Mouse (Mus musculus) kidney, postnatal 14 days (tissue): ENCODE results near the gene Tmem252.
A peak's percentile ranks its signal among the peaks of the same experiment; 100 is the strongest.

Experiments
- DNase-seq: peaks from one replicate; pipeline ENCODE4 v3.0.0; 2022; ENCODE audit warnings: mixed read lengths

The Tmem252 gene

GRCm38 (mm10) chr19:24673762-24674161, at the start of gene Tmem252:
Gene Tmem252 (plus strand): TSS chr19:24674008.
- DNase-seq: peak; percentile 74

- DNase-seq: no peak
These were observed 45.8 kb upstream of the Tmem252 start for GRCm38 (mm10) chr19:24628049-24628448.

GRCm38 (mm10) chr19:24633008-24633407, 40.8 kb upstream of the Tmem252 start:
- no peak for DNase-seq

DNA sequence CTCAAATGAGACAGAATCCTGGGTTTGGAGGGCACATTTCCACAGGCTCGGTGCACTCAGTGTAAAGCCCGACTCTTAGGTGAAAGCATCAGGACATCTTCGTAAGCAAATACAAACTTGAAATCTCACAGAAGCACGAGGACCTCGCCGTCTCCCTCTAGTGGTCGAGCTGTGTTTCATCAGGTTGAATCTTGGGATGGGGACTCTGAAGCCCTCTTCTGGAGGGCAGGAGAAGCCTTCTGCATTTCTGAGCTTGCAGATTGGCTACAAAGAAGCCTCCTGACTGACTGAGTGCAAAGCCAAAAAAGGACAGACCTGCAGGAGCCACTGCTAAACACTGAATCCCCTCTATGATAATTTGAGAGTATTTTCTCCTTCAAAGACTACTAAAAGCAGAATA, 39.2 kb upstream of the Tmem252 start:
- DNase-seq: peak; percentile 75

DNA sequence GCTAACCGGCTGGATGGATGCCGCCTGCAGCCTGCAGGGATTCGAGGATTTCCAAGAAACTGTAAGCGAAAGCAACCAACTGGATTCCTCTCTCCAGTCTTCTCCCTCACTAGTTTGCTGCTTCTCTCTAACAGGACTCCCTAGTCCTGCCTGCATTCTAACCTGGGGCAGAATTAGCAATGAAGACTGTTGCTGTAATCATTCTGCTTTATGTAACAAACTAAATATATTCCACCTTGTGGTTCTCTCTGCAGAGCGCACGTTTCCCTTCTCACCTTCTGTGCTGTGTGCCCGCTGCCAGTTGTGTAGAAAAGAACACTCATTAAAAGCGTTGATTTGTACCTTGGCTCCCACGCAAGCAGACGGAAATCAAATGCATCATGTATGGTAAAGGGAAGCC, 37.2 kb upstream of the Tmem252 start:
- DNase-seq: no peak

DNA sequence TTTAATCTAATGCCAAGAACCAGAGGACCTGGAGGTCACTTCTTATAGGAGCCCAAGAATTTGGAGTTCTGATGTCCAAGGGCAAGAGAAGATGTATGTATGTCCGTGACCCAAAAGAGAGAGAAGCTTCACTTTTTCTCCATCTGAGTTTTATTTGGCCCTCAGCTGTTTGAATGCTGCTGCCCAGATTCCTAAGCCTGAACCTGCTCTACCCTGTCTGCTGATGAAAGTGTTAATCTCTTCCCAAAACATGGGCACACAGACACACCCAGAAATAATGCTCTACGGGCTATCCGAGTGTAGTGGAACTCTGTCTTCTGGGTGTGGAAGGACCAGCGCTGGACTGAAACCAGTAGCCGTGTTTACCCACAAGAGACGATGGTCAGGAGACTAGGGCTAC, 35.8 kb upstream of the Tmem252 start:
- no peak for DNase-seq

GRCm38 (mm10) chr19:24640982-24641381, 32.8 kb upstream of the Tmem252 start:
- no peak for DNase-seq

- DNase-seq: no peak
These were observed 28.8 kb upstream of the Tmem252 start for GRCm38 (mm10) chr19:24644971-24645370.

DNA sequence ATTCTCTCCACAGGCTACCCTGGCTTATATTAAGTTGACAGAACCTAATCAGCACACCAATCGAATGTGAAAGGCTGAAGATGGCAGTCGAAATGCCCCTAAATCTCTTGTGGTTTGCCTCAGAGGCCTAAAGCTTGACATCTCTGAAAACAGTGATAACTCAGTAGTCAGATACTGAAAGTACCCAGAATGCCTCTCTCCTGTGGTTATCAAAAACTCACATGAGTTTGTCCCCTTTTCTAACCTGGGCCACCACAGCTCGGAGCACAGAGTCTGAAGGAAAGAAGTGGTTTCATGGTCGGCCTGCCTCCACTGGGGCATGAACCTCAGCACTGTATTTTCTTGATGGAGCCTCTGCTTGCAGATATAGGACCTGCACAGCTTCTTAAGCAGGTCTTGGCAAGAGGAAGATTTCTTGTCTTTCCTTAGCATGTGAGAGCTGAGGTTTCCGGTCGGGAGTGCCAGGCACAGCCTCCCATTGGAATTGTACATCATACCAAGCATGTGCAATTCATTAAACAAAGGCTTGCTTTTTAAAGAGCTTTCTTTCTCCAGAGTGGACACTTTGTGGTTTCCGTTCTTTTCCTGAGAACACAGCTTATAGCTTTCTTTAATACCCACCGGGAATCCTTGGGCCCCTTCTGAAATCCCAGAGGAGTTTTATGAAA, 27.5 kb upstream of the Tmem252 start:
- DNase-seq: no peak

- no peak for DNase-seq
These were observed 25.8 kb upstream of the Tmem252 start for GRCm38 (mm10) chr19:24648016-24648415.

DNA sequence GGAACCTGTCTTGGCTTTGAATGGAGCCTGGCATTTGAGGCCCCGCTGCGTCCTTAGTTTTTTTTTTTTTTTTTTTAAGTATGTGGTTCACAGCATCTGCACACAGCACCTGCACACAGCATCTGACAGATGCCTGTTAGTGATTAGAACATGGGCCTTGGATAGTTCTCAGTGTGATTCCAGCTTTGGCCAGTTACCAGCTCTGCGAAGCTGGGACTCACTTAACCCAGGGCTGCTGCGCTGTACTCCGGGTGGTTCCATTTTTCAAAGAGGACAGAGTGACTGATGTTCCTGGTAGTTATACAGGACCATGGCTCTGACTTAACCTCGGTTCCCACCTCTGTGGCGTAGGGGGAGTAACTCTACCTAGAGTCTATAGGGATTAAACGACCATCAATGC, 23.4 kb upstream of the Tmem252 start:
- no peak for DNase-seq

GRCm38 (mm10) chr19:24651595-24651994, 22.2 kb upstream of the Tmem252 start:
- DNase-seq: no peak

GRCm38 (mm10) chr19:24652342-24653019, 21.3 kb upstream of the Tmem252 start:
- no peak for DNase-seq

DNA sequence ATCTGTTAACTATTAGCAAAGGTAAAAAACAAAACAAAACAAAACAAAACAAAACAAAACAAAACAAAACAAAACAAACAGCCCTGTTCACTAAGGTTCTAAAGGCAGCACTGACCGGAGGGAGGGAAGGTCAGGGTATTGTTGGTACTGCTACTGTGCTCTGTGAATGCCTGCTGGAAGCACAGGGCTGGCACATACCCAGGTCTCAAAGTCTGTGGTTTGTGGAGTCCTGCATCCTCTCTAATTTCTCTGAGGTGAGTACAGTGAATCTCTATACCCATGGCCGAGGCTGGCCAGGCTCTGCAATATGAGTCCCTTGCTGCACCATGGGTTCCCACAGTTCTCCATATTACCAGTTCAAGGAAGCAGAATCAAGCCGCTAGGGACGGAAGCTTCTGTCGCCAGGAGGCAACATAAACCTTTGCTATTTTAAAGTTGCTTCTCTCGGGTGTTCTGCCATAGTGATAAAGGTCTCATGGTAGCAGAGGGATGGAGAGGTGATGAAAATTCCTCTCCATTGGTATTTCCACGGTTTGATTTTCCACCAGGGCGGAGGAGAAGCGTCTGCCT, 20.5 kb upstream of the Tmem252 start:
- peak; percentile 62 for DNase-seq

DNA sequence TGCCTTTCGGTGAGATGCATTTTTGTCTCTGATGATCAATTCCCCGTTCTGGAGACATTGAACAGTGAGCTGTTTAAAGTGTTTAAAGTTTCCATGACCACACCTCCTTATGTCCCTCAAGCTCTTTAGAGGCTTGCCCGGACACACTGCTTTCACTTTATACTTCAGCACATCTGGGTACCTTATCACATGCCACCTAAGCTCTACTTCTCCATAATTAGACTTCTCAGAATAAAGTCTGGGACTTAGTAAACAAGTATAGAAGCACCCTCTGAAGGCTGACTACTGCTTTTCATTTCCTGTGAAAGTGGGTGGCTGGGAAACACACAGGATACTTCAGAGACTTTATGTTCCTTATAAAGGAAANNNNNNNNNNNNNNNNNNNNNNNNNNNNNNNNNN, 16.8 kb upstream of the Tmem252 start:
- DNase-seq: no peak

DNA sequence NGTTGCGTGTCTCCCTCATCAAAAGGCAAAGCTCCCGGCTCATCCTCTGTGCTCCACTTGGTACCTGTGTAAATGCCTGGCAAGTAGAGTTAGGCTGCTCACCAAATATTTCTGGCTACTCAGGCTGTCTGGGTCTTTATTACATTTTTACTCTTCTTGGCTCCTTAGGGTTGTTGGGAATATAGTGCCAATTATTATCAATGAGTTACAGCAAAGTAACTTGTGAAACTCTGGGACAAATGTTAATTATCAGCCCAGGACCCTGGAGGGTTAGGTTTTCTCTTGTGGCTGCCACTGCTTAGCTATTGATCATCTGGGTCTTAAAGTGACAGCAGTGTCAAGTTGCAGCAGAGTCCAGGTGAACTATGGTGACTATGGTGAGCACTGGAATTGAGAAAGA, 11.5 kb upstream of the Tmem252 start:
- DNase-seq: no peak

DNA sequence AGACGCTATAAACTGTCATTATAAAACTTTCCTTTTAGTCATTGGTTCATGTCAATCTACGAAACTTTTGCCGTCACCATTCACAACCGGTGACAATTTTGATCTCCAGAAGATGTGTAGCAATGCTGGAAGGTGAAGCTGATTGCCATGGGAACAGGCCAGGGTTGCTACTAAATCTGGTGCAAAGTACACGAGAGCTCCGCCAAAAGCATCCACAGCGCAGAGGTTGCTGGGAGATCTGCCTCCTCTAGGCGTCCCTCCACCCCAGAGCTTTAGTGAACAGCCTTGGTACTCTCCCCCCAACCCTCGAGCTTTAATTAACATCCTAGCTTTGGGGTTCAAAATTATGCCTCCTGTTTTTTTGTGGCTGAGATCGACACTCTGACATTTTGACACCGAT, 8.0 kb upstream of the Tmem252 start:
- no peak for DNase-seq

DNA sequence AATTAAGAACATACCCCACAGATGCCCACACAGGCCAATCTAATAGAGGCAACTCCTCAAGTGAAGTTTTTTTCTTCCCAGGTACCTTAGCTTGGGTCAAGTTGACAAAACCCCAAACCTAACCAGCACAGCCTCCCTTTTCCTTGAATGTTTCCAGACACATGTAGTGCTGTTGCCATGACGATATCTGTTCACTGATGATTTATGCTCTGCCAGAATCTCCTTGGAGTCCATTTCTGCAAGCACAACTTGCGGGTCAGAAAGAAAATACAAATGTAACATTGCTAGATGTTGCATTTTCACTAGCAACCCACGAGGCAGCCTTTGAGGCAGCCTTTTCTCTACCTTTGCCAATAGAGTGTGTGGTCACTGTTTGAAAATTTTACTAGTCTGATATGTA, 6.3 kb upstream of the Tmem252 start:
- DNase-seq: no peak

- DNase-seq: peak; percentile 72
These were observed 2.2 kb upstream of the Tmem252 start for GRCm38 (mm10) chr19:24671571-24671970.

DNA sequence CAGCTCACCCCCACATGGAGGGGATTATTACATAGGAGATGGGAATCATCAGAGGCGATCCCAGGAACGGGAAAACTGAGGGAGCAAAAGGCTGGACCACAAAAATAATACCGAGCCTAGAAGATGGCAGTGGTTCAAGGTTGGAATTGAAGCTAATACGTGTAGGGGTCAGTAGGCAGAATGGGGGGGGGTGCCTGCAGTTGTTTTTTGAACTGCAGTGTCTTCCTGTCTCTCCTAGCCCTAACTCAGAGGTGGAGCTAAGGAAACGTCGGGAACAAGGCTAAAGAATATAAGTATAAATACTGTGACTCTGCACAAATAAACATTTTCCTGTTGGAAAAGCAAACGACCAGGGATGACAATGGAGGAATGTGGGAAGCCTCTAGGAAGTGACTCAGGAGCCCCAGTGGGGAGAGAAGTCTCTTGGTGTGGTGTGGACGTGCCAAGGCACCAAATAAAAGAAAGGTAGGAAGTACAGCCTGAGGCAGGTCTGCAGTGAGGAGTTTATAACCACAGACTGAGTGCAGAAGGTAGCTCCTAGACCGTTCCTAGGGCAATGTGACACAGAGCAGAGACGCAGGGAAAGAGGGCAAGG, 1.3 kb upstream of the Tmem252 start:
- peak; percentile 42 for DNase-seq

- DNase-seq: peak; percentile 54
These were observed 477 bp upstream of the Tmem252 start for GRCm38 (mm10) chr19:24673331-24673730.

DNA sequence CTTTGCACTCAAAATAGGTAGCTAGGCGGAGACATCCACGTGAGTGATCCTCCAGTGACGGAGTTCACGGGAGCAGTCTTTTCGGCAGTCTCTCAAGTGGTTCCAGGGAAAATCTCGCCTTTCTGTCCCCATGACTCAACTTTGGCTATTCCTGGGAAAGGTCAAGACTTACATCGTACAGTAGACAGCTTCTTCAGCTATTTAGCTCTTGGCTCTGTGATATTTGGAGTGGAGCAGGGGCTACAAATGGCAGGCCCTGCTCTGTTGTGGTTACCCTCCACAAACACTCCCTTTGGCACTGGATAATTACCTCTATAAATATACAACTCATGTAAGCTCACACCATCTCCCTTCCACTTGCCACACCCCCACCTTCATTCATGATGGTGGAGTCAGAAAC, 2.6 kb downstream of the Tmem252 start:
- no peak for DNase-seq

- no peak for DNase-seq
These were observed 3.6 kb downstream of the Tmem252 start for GRCm38 (mm10) chr19:24677242-24677984.
